8 mouse cellular contexts compared by ENCODE assay signal in genomic region chr15:31417796-31418685, GRCm38 (mm10). TPM values are rescaled to one million over a fixed set of nuclear protein-coding genes. Genes with fewer than 3 reads are reported as not detected.
DNase-seq lines count a peak whose midpoint lies in the region; ATAC-seq and TF ChIP-seq lines count a peak whose summit lies in the region.

No protein-coding gene starts in this region.

- TF ChIP-seq CTCF in thymus, adult 2 months (IDR thresholded peaks at IDR 0.05; ENCODE audit: borderline replicate concordance, control insufficient read depth, extremely low read depth, insufficient read depth, low read length, poor library complexity): no peak

- no peak overlapping the region for H3K4me3 ChIP-seq in midbrain, embryonic 11.5 days (ENCODE audit: low read depth, low read length)
- H3K4me3 ChIP-seq in midbrain, embryonic 10.5 days: no peak overlapping the region
- H3K4me3 ChIP-seq in heart, embryonic 12.5 days: peak overlapping the region; percentile 18
- H3K4me3 ChIP-seq in kidney, embryonic 15.5 days (replicated peaks): no peak overlapping the region
- peak overlapping the region; percentile 22 for H3K4me3 ChIP-seq in liver, embryonic 15.5 days (replicated peaks)
- H3K4me3 ChIP-seq in neural tube, embryonic 15.5 days (replicated peaks): no peak overlapping the region
- H3K4me3 ChIP-seq in thymus, adult 2 months (ENCODE audit: control insufficient read depth, insufficient read depth, low read length): peak overlapping the region; percentile 15; the same call in 1 of the 2 replicates

- no peak overlapping the region for H3K4me2 ChIP-seq in midbrain, embryonic 11.5 days
- H3K4me2 ChIP-seq in heart, embryonic 12.5 days: peak overlapping the region; percentile 57
- peak overlapping the region; percentile 38 for H3K4me2 ChIP-seq in kidney, embryonic 15.5 days
- peak overlapping the region; percentile 56 for H3K4me2 ChIP-seq in liver, embryonic 15.5 days
- peak overlapping the region; percentile 23 for H3K4me2 ChIP-seq in neural tube, embryonic 15.5 days

- H3K9ac ChIP-seq in midbrain, embryonic 11.5 days (ENCODE audit: low read length): no peak overlapping the region
- no peak overlapping the region for H3K9ac ChIP-seq in heart, embryonic 12.5 days
- H3K9ac ChIP-seq in kidney, embryonic 15.5 days: no peak overlapping the region
- H3K9ac ChIP-seq in liver, embryonic 15.5 days: no peak overlapping the region
- no peak overlapping the region for H3K9ac ChIP-seq in neural tube, embryonic 15.5 days (replicated peaks)

- TF ChIP-seq POLR2A in thymus, adult 2 months (IDR thresholded peaks at IDR 0.05; ENCODE audit: control insufficient read depth, extremely low read depth, insufficient read depth, low read length, poor library complexity): no peak

- WGBS in midbrain, embryonic 11.5 days: 62% methylated on average over 21 of the region's 21 CpGs
- WGBS in midbrain, embryonic 10.5 days: 60% methylated on average over 21 of the region's 21 CpGs
- 35% methylated on average over 21 of the region's 21 CpGs for WGBS in heart, embryonic 12.5 days
- 50% methylated on average over 21 of the region's 21 CpGs for WGBS in kidney, embryonic 15.5 days
- 12% methylated on average over 21 of the region's 21 CpGs for WGBS in liver, embryonic 15.5 days (ENCODE audit: insufficient replicate concordance)
- WGBS in neural tube, embryonic 15.5 days: 63% methylated on average over 21 of the region's 21 CpGs
- 5% methylated on average over 21 of the region's 21 CpGs for WGBS in thymus, adult 2 months

- H3K36me3 ChIP-seq in midbrain, embryonic 11.5 days (ENCODE audit: control insufficient read depth, insufficient read depth, low read length): no peaks in the 10 kb centered on the region
- no peaks in the 10 kb centered on the region for H3K36me3 ChIP-seq in midbrain, embryonic 10.5 days
- H3K36me3 ChIP-seq in heart, embryonic 12.5 days: no peaks in the 10 kb centered on the region
- no peaks in the 10 kb centered on the region for H3K36me3 ChIP-seq in kidney, embryonic 15.5 days
- no peaks in the 10 kb centered on the region for H3K36me3 ChIP-seq in liver, embryonic 15.5 days (replicated peaks)
- no peaks in the 10 kb centered on the region for H3K36me3 ChIP-seq in neural tube, embryonic 15.5 days
- no peaks in the 10 kb centered on the region for H3K36me3 ChIP-seq in thymus, adult 2 months (ENCODE audit: control insufficient read depth, insufficient read depth, low read length)

- 0 out of 2 replicates have a peak, but pooled peaks have one; percentile 50 for ATAC-seq in midbrain, embryonic 11.5 days (ENCODE audit: low FRiP score)
- peak; percentile 67; the same call in 1 of the 2 replicates for ATAC-seq in heart, embryonic 12.5 days (ENCODE audit: insufficient number of reproducible peaks, low FRiP score)
- ATAC-seq in kidney, embryonic 15.5 days (replicated peaks; ENCODE audit: low FRiP score): peak; percentile 73; the same call in 1 of the 2 replicates
- peak; percentile 70 for ATAC-seq in liver, embryonic 15.5 days (ENCODE audit: insufficient read depth)
- 0 out of 2 replicates have a peak, but pooled peaks have one; percentile 34 for ATAC-seq in neural tube, embryonic 15.5 days (ENCODE audit: low FRiP score)

- H3K27me3 ChIP-seq in midbrain, embryonic 11.5 days (ENCODE audit: control insufficient read depth, insufficient read depth, low read length): no peaks in the 10 kb centered on the region
- no peaks in the 10 kb centered on the region for H3K27me3 ChIP-seq in midbrain, embryonic 10.5 days (ENCODE audit: low read depth, poor library complexity, severe bottlenecking)
- no peaks in the 10 kb centered on the region for H3K27me3 ChIP-seq in heart, embryonic 12.5 days (replicated peaks)
- no peaks in the 10 kb centered on the region for H3K27me3 ChIP-seq in kidney, embryonic 15.5 days
- H3K27me3 ChIP-seq in liver, embryonic 15.5 days: no peaks in the 10 kb centered on the region
- no peaks in the 10 kb centered on the region for H3K27me3 ChIP-seq in neural tube, embryonic 15.5 days (replicated peaks)
- H3K27me3 ChIP-seq in thymus, adult 2 months (ENCODE audit: control insufficient read depth, insufficient read depth, low read length): no peaks in the 10 kb centered on the region

- no peaks in the 10 kb centered on the region for H3K9me3 ChIP-seq in midbrain, embryonic 11.5 days (ENCODE audit: control insufficient read depth, low read length)
- H3K9me3 ChIP-seq in midbrain, embryonic 10.5 days (replicated peaks): no peaks in the 10 kb centered on the region
- no peaks in the 10 kb centered on the region; the same call in 1 of the 2 replicates for H3K9me3 ChIP-seq in heart, embryonic 12.5 days (replicated peaks)
- no peaks in the 10 kb centered on the region for H3K9me3 ChIP-seq in kidney, embryonic 15.5 days (replicated peaks)
- no peaks in the 10 kb centered on the region for H3K9me3 ChIP-seq in liver, embryonic 15.5 days (replicated peaks)
- H3K9me3 ChIP-seq in neural tube, embryonic 15.5 days (replicated peaks): no peaks in the 10 kb centered on the region

- H3K27ac ChIP-seq in midbrain, embryonic 11.5 days (ENCODE audit: low read depth, low read length): no peak overlapping the region
- H3K27ac ChIP-seq in midbrain, embryonic 10.5 days (replicated peaks): no peak overlapping the region
- H3K27ac ChIP-seq in heart, embryonic 12.5 days (ENCODE audit: poor library complexity, severe bottlenecking): no peak overlapping the region
- peak overlapping the region; percentile 7 for H3K27ac ChIP-seq in kidney, embryonic 15.5 days
- H3K27ac ChIP-seq in liver, embryonic 15.5 days (replicated peaks): no peak overlapping the region
- 0 out of 2 replicates have a peak overlapping the region, but pooled peaks have one; percentile 45 for H3K27ac ChIP-seq in neural tube, embryonic 15.5 days (replicated peaks)
- no peak overlapping the region for H3K27ac ChIP-seq in thymus, adult 2 months (ENCODE audit: control insufficient read depth, insufficient read depth, low read length)

- no peaks in the 10 kb centered on the region for H3K4me1 ChIP-seq in midbrain, embryonic 11.5 days (ENCODE audit: control insufficient read depth, insufficient read depth, low read length)
- H3K4me1 ChIP-seq in midbrain, embryonic 10.5 days: peaks cover 14% of the 10 kb centered on the region
- peaks cover 26% of the 10 kb centered on the region for H3K4me1 ChIP-seq in heart, embryonic 12.5 days (replicated peaks)
- peaks cover 10% of the 10 kb centered on the region for H3K4me1 ChIP-seq in kidney, embryonic 15.5 days
- H3K4me1 ChIP-seq in liver, embryonic 15.5 days (replicated peaks): peaks cover 13% of the 10 kb centered on the region
- no peaks in the 10 kb centered on the region for H3K4me1 ChIP-seq in neural tube, embryonic 15.5 days
- H3K4me1 ChIP-seq in thymus, adult 2 months (replicated peaks; ENCODE audit: control insufficient read depth, insufficient read depth, low read length): peaks cover 13% of the 10 kb centered on the region

- DNase-seq in midbrain, embryonic 11.5 days (ENCODE audit: low spot score, missing footprints): no peak
- no peak for DNase-seq in midbrain, embryonic 10.5 days (ENCODE audit: low spot score)
- peak; percentile 82 to 86 for DNase-seq in cerebellum, postnatal 10 days
- peak; percentile 10 for DNase-seq in thymus, adult 2 months

RNA-seq across cellular contexts. Expression of gene Ropn1l, which starts 35.5 kb away (rescaled TPM):
- 3.2 and 4.0 TPM in 2 replicates for polyA plus RNA-seq in midbrain, embryonic 11.5 days (2014; fragmentation: Nextera tagmentation; extraction: Ambion mirVana)
- 3.0 and 3.4 TPM in 2 replicates for polyA plus RNA-seq in midbrain, embryonic 10.5 days (2016; fragmentation: Nextera tagmentation; extraction: Ambion mirVana)
- polyA plus RNA-seq in heart, embryonic 12.5 days (2016; fragmentation: Nextera tagmentation; extraction: Ambion mirVana): 2.2 and 2.5 TPM in 2 replicates
- 3.0 and 3.4 TPM in 2 replicates for polyA plus RNA-seq in kidney, embryonic 15.5 days (2015; fragmentation: Nextera tagmentation; extraction: Ambion mirVana)
- polyA plus RNA-seq in liver, embryonic 15.5 days (2015; fragmentation: Nextera tagmentation; extraction: Ambion mirVana): 3.2 and 3.3 TPM in 2 replicates
- 1.5 and 2.0 TPM in 2 replicates for polyA plus RNA-seq in neural tube, embryonic 15.5 days (2015; fragmentation: Nextera tagmentation; extraction: Ambion mirVana)
- 0.92 and 1.1 TPM in 2 replicates for polyA plus RNA-seq in thymus, adult 2 months (2012; rRNA removed)

RNA-seq across cellular contexts. Expression of gene Ankrd33b, which starts 50.5 kb away (rescaled TPM):
- 0.57 and 0.61 TPM in 2 replicates for polyA plus RNA-seq in midbrain, embryonic 11.5 days (2014; fragmentation: Nextera tagmentation; extraction: Ambion mirVana)
- polyA plus RNA-seq in midbrain, embryonic 10.5 days (2016; fragmentation: Nextera tagmentation; extraction: Ambion mirVana): 0.56 and 0.77 TPM in 2 replicates
- polyA plus RNA-seq in heart, embryonic 12.5 days (2016; fragmentation: Nextera tagmentation; extraction: Ambion mirVana): 1.7 and 2.1 TPM in 2 replicates
- polyA plus RNA-seq in kidney, embryonic 15.5 days (2015; fragmentation: Nextera tagmentation; extraction: Ambion mirVana): 6.2 and 6.5 TPM in 2 replicates
- polyA plus RNA-seq in liver, embryonic 15.5 days (2015; fragmentation: Nextera tagmentation; extraction: Ambion mirVana): 0.62 and 0.76 TPM in 2 replicates
- polyA plus RNA-seq in neural tube, embryonic 15.5 days (2015; fragmentation: Nextera tagmentation; extraction: Ambion mirVana): 0.70 and 2.6 TPM in 2 replicates
- 6.9 and 7.6 TPM in 2 replicates for polyA plus RNA-seq in thymus, adult 2 months (2012; rRNA removed)

Comparison
In these comparisons a context has a peak if more than half of its experiments do, and no peak if none do; other contexts are left out.
1. DNase-seq: peak in cerebellum, postnatal 10 days (2 of 2) and thymus, adult 2 months (single experiment); none in midbrain, embryonic 11.5 days (single experiment) and midbrain, embryonic 10.5 days (single experiment).
2. H3K27ac ChIP-seq: peak in kidney, embryonic 15.5 days (single experiment) and neural tube, embryonic 15.5 days (single experiment); none in midbrain, embryonic 11.5 days (single experiment), midbrain, embryonic 10.5 days (single experiment), heart, embryonic 12.5 days (single experiment), liver, embryonic 15.5 days (single experiment) and thymus, adult 2 months (single experiment).
3. H3K4me3 ChIP-seq: peak in heart, embryonic 12.5 days (single experiment), liver, embryonic 15.5 days (single experiment) and thymus, adult 2 months (single experiment); none in midbrain, embryonic 11.5 days (single experiment), midbrain, embryonic 10.5 days (single experiment), kidney, embryonic 15.5 days (single experiment) and neural tube, embryonic 15.5 days (single experiment).
4. Peak in every context shown above with its lines, with median percentiles within 50 percentile points of each other: ATAC-seq.